Mouse (Mus musculus) liver, postnatal 0 days (tissue): ENCODE data around the gene Pus7.

Experiments used
- CTCF ChIP-seq: sonication (generic); IDR thresholded peaks from 2 replicates; pipeline ENCODE4 v1.5.1; 2016; ENCODE audit warnings: antibody characterized with exemption, low read depth
- EP300 ChIP-seq: IDR thresholded peaks from 2 replicates; pipeline ENCODE4 v1.6.1; 2016; ENCODE audit warnings: antibody characterized with exemption, low read depth, mild to moderate bottlenecking

- TF ChIP-seq CTCF: no peak
- no peak for TF ChIP-seq EP300
Measured at GRCm38 (mm10) chr5:23788390-23788830, 4.9 kb upstream of the Pus7 start.
